Comparison of ENCODE assay signal across 27 mouse cellular contexts in genomic region chr10:55591896-55592295, GRCm38 (mm10).
DNase-seq lines count a peak whose midpoint lies in the region; ATAC-seq lines count a peak whose summit lies in the region.
"Had no signal": no experiment of that assay in that cellular context is flagged by ENCODE, and none has a peak within 500 bp of the region (broad histone marks: within the 10 kb centered on the region; RNA-seq: fewer than 3 reads in every experiment).

No protein-coding gene starts in this region.

- H3K4me2 ChIP-seq in hindbrain, embryonic 12.5 days (replicated peaks): no peak overlapping the region
- H3K4me2 ChIP-seq in hindbrain, embryonic 14.5 days (replicated peaks): no peak overlapping the region
- no peak overlapping the region for H3K4me2 ChIP-seq in neural tube, embryonic 11.5 days (ENCODE audit: low read depth)
- no peak overlapping the region for H3K4me2 ChIP-seq in neural tube, embryonic 15.5 days
- H3K4me2 ChIP-seq: embryonic facial prominence, embryonic 15.5 days; forebrain, embryonic 13.5 days; hindbrain, embryonic 15.5 days; intestine, embryonic 15.5 days; limb, embryonic 13.5 days; liver, embryonic 11.5 days; lung, embryonic 15.5 days; stomach, embryonic 15.5 days had no signal

- H3K9ac ChIP-seq in hindbrain, embryonic 12.5 days: no peak overlapping the region
- no peak overlapping the region for H3K9ac ChIP-seq in hindbrain, embryonic 14.5 days
- no peak overlapping the region for H3K9ac ChIP-seq in neural tube, embryonic 11.5 days (ENCODE audit: low read length)
- no peak overlapping the region for H3K9ac ChIP-seq in neural tube, embryonic 15.5 days (replicated peaks)
- H3K9ac ChIP-seq: embryonic facial prominence, embryonic 15.5 days; forebrain, embryonic 13.5 days; hindbrain, embryonic 15.5 days; intestine, embryonic 15.5 days; limb, embryonic 13.5 days; lung, embryonic 15.5 days; stomach, embryonic 15.5 days had no signal

- peak; percentile 3 for DNase-seq in embryo, embryonic 10.5 days (ENCODE audit: low spot score)
- no peak for DNase-seq in embryo, embryonic 11 days
- DNase-seq in hindbrain, embryonic 14.5 days (ENCODE audit: low spot score): no peak
- peak; percentile 17 for DNase-seq in neural tube, embryonic 11.5 days (ENCODE audit: low spot score)
- no peak for DNase-seq in cerebellum, postnatal 36 days
- DNase-seq: adrenal gland, adult 8-10 months; cerebellum, adult 8-10 months; cerebellum, postnatal 25 days; gastrocnemius, postnatal 14 days; heart, postnatal 14 days; kidney, adult 2 months; kidney, postnatal 36 days; retina, postnatal 1 day; right cerebral cortex, postnatal 14 days had no signal

- no peaks in the 10 kb centered on the region for H3K9me3 ChIP-seq in hindbrain, embryonic 12.5 days (replicated peaks)
- H3K9me3 ChIP-seq in hindbrain, embryonic 14.5 days (ENCODE audit: control insufficient read depth, low read length): no peaks in the 10 kb centered on the region
- no peaks in the 10 kb centered on the region for H3K9me3 ChIP-seq in neural tube, embryonic 11.5 days (ENCODE audit: control insufficient read depth, low read length)
- no peaks in the 10 kb centered on the region for H3K9me3 ChIP-seq in neural tube, embryonic 15.5 days (replicated peaks)
- H3K9me3 ChIP-seq: embryonic facial prominence, embryonic 15.5 days; forebrain, embryonic 13.5 days; hindbrain, embryonic 15.5 days; intestine, embryonic 15.5 days; limb, embryonic 13.5 days; lung, embryonic 15.5 days; stomach, embryonic 15.5 days had no signal

- no peak overlapping the region for H3K4me3 ChIP-seq in hindbrain, embryonic 12.5 days
- H3K4me3 ChIP-seq in hindbrain, embryonic 14.5 days (replicated peaks; ENCODE audit: low read length): no peak overlapping the region
- no peak overlapping the region for H3K4me3 ChIP-seq in neural tube, embryonic 11.5 days (ENCODE audit: low read depth, low read length)
- H3K4me3 ChIP-seq in neural tube, embryonic 15.5 days (replicated peaks): no peak overlapping the region
- H3K4me3 ChIP-seq: embryonic facial prominence, embryonic 15.5 days; forebrain, embryonic 13.5 days; hindbrain, embryonic 15.5 days; intestine, embryonic 15.5 days; layer of hippocampus, adult 2 months; limb, embryonic 13.5 days; lung, embryonic 15.5 days; stomach, embryonic 15.5 days had no signal

- peaks cover 6% of the 10 kb centered on the region; the same call in 1 of the 2 replicates for H3K4me1 ChIP-seq in hindbrain, embryonic 12.5 days
- H3K4me1 ChIP-seq in hindbrain, embryonic 14.5 days (replicated peaks; ENCODE audit: control insufficient read depth, insufficient read depth, low read length): no peaks in the 10 kb centered on the region
- no peaks in the 10 kb centered on the region for H3K4me1 ChIP-seq in neural tube, embryonic 11.5 days (ENCODE audit: control insufficient read depth, insufficient read depth, low read length)
- H3K4me1 ChIP-seq in neural tube, embryonic 15.5 days: no peaks in the 10 kb centered on the region
- H3K4me1 ChIP-seq: embryonic facial prominence, embryonic 15.5 days; forebrain, embryonic 13.5 days; hindbrain, embryonic 15.5 days; intestine, embryonic 15.5 days; limb, embryonic 13.5 days; lung, embryonic 15.5 days; stomach, embryonic 15.5 days had no signal

- no peaks in the 10 kb centered on the region for H3K36me3 ChIP-seq in hindbrain, embryonic 12.5 days
- H3K36me3 ChIP-seq in hindbrain, embryonic 14.5 days (replicated peaks; ENCODE audit: control insufficient read depth, insufficient read depth): no peaks in the 10 kb centered on the region
- no peaks in the 10 kb centered on the region for H3K36me3 ChIP-seq in neural tube, embryonic 11.5 days (ENCODE audit: control insufficient read depth, insufficient read depth, low read length)
- no peaks in the 10 kb centered on the region for H3K36me3 ChIP-seq in neural tube, embryonic 15.5 days
- H3K36me3 ChIP-seq: embryonic facial prominence, embryonic 15.5 days; hindbrain, embryonic 15.5 days; intestine, embryonic 15.5 days; limb, embryonic 13.5 days; lung, embryonic 15.5 days; stomach, embryonic 15.5 days had no signal

- 58% methylated on average over 3 of the region's 3 CpGs for WGBS in hindbrain, embryonic 12.5 days
- 48% methylated on average over 3 of the region's 3 CpGs for WGBS in hindbrain, embryonic 14.5 days
- 60% methylated on average over 3 of the region's 3 CpGs for WGBS in neural tube, embryonic 11.5 days
- WGBS in neural tube, embryonic 15.5 days: 44% methylated on average over 3 of the region's 3 CpGs

- no peak overlapping the region for H3K27ac ChIP-seq in hindbrain, embryonic 12.5 days
- H3K27ac ChIP-seq in hindbrain, embryonic 14.5 days: no peak overlapping the region
- no peak overlapping the region for H3K27ac ChIP-seq in neural tube, embryonic 11.5 days (ENCODE audit: low read depth, low read length)
- H3K27ac ChIP-seq in neural tube, embryonic 15.5 days (replicated peaks): no peak overlapping the region
- H3K27ac ChIP-seq: embryonic facial prominence, embryonic 15.5 days; forebrain, embryonic 13.5 days; hindbrain, embryonic 15.5 days; intestine, embryonic 15.5 days; layer of hippocampus, adult 2 months; limb, embryonic 13.5 days; lung, embryonic 15.5 days; stomach, embryonic 15.5 days had no signal

- ATAC-seq in hindbrain, embryonic 12.5 days (ENCODE audit: low FRiP score): peak; percentile 61; the same call in 1 of the 2 replicates
- ATAC-seq in hindbrain, embryonic 14.5 days (ENCODE audit: low FRiP score): no peak
- peak; percentile 6; the same call in 1 of the 2 replicates for ATAC-seq in neural tube, embryonic 11.5 days (ENCODE audit: insufficient read depth, low FRiP score, low TSS enrichment)
- ATAC-seq in neural tube, embryonic 15.5 days (ENCODE audit: low FRiP score): no peak; the same call in 1 of the 2 replicates
- ATAC-seq: activated CD4-positive, CD25-positive, alpha-beta regulatory T cell, adult 4 months; forebrain, embryonic 13.5 days; intestine, embryonic 15.5 days had no signal

- no peaks in the 10 kb centered on the region for H3K27me3 ChIP-seq in hindbrain, embryonic 12.5 days
- no peaks in the 10 kb centered on the region for H3K27me3 ChIP-seq in hindbrain, embryonic 14.5 days (ENCODE audit: control insufficient read depth, insufficient read depth, low read length)
- H3K27me3 ChIP-seq in neural tube, embryonic 11.5 days (ENCODE audit: control insufficient read depth, insufficient read depth, low read length): no peaks in the 10 kb centered on the region
- no peaks in the 10 kb centered on the region for H3K27me3 ChIP-seq in neural tube, embryonic 15.5 days (replicated peaks)
- H3K27me3 ChIP-seq: CH12.LX; embryonic facial prominence, embryonic 15.5 days; forebrain, embryonic 13.5 days; hindbrain, embryonic 15.5 days; intestine, embryonic 15.5 days; limb, embryonic 13.5 days; lung, embryonic 15.5 days; stomach, embryonic 15.5 days had no signal

Comparison
In these comparisons a context has a peak if more than half of its experiments do, and no peak if none do; other contexts are left out.
1. DNase-seq: peak in embryo, embryonic 10.5 days (single experiment) and neural tube, embryonic 11.5 days (single experiment); none in embryo, embryonic 11 days (single experiment), hindbrain, embryonic 14.5 days (single experiment) and cerebellum, postnatal 36 days (0 of 2).
2. ATAC-seq: peak in hindbrain, embryonic 12.5 days (single experiment) and neural tube, embryonic 11.5 days (single experiment); none in hindbrain, embryonic 14.5 days (single experiment) and neural tube, embryonic 15.5 days (single experiment).